Mouse (Mus musculus) limb, embryonic 14.5 days (tissue): ENCODE results near the gene Pofut2. TPM values are rescaled to one million over a fixed set of nuclear protein-coding genes. Genes with fewer than 3 reads are reported as not detected.

Experiments
- ATAC-seq: fragments of 200-750 bp; cut with Nextera tagmentation; 2 replicates; pipeline ENCODE4 v1.8.0; 2017; ENCODE audit warnings: low read depth, moderate number of reproducible peaks, moderate TSS enrichment; ENCODE audit not compliant: low FRiP score
- DNase-seq: peaks from one replicate; pipeline ENCODE4 v3.0.0-alpha.2; 2015; ENCODE audit warnings: low spot score
- H3K27ac ChIP-seq: fragments of 300-500 bp; sonication (generic); replicated peaks from 2 replicates; pipeline ENCODE4 v1.5.1; 2014; ENCODE audit warnings: low read depth, mild to moderate bottlenecking, low read length, moderate library complexity, mixed read lengths
- H3K27me3 ChIP-seq: fragments of 300-500 bp; sonication (generic); 2 replicates; pipeline ENCODE4 v1.6.1; 2014; ENCODE audit warnings: low read length, mixed read lengths; ENCODE audit not compliant: control insufficient read depth, insufficient read depth
- H3K36me3 ChIP-seq: fragments of 300-500 bp; sonication (generic); 2 replicates; pipeline ENCODE4 v1.6.1; 2014; ENCODE audit warnings: mild to moderate bottlenecking, low read length, moderate library complexity, mixed read lengths; ENCODE audit not compliant: control insufficient read depth, insufficient read depth
- H3K4me1 ChIP-seq: fragments of 300-500 bp; sonication (generic); 2 replicates; pipeline ENCODE4 v1.6.1; 2014; ENCODE audit warnings: antibody characterized with exemption, low read length, mixed read lengths; ENCODE audit not compliant: control insufficient read depth, insufficient read depth
- H3K4me2 ChIP-seq: fragments of 300-500 bp; sonication (generic); replicated peaks from 2 replicates; pipeline ENCODE4 v1.6.1; 2014; ENCODE audit warnings: low read depth, mild to moderate bottlenecking, low read length, moderate library complexity; ENCODE audit not compliant: severe bottlenecking
- H3K4me3 ChIP-seq: fragments of 300-500 bp; sonication (generic); replicated peaks from 2 replicates; pipeline ENCODE4 v1.5.1; 2014; ENCODE audit warnings: low read length
- H3K9ac ChIP-seq: fragments of 300-500 bp; sonication (generic); 2 replicates; pipeline ENCODE4 v1.6.1; 2014; ENCODE audit warnings: mild to moderate bottlenecking, low read depth, low read length, moderate library complexity; ENCODE audit not compliant: severe bottlenecking
- H3K9me3 ChIP-seq: fragments of 300-500 bp; sonication (generic); 2 replicates; pipeline ENCODE4 v1.6.1; 2016; ENCODE audit warnings: low read length; ENCODE audit not compliant: control insufficient read depth
- POLR2A ChIP-seq: fragments of 200-500 bp; IDR thresholded peaks from 2 replicates; pipeline ENCODE4 v1.8.0; 2012; ENCODE audit warnings: inconsistent platforms, mild to moderate bottlenecking, moderate library complexity, borderline replicate concordance; ENCODE audit not compliant: insufficient read depth, insufficient read length; ENCODE audit errors: extremely low read depth
- WGBS: fragments of 180-500 bp; shearing (Covaris S2); extraction: QIAGEN DNeasy Blood & Tissue Kit; methylation state at CpG from one replicate; pipeline ENCODE4 v1.1.7; 2014; 5-methylcytosine and 5-hydroxymethylcytosine counted together
- polyA plus RNA-seq, 2 experiments: library from polyadenylated mRNA; depleted of rRNA in 1 of 2; stranded (reverse) in 1 of 2; unstranded in 1 of 2; fragments of >200 nt; fragmentation: Nextera tagmentation in 1 of 2; extraction: Ambion mirVana in 1 of 2; gene quantifications; 2 replicates each; pipeline versions ENCODE4 v1.2.1 to v1.2.3; 2012 to 2014

Gene Pofut2
- polyA plus RNA-seq, 2 experiments: 147 to 167 TPM

DNA sequence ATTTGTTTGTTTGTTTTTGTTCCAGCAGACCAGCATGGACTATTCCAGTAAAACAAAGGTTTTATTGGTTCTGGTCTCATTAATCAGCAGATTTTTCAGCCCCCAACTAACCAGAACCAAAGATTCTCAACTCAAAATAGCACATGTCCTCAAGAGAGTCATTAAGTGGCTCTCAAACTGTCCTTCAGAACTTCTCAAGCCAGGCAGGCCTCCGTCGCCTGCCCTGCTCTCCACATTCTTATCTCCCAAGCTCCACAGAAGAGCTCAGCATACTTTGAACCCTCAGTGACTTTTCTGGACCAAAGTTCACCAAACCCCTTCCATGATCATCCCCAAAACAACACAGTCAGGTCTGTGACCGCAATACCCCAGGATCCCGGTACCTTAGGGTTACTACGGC lies 45.5 kb upstream of the Pofut2 start:
- TF ChIP-seq POLR2A: no peak
- DNase-seq (no peak), ATAC-seq (no peak)
- H3K9ac ChIP-seq: no peak overlapping the region
- no peak overlapping the region for H3K27ac ChIP-seq
- no peaks in the 10 kb centered on the region for H3K36me3 ChIP-seq
- no peaks in the 10 kb centered on the region for H3K27me3 ChIP-seq
- H3K4me3 ChIP-seq: no peak overlapping the region
- 92% methylated on average over 5 of the region's 5 CpGs for WGBS
- no peak overlapping the region for H3K4me2 ChIP-seq
- no peaks in the 10 kb centered on the region for H3K9me3 ChIP-seq
- peaks cover 14% of the 10 kb centered on the region; the same call in 1 of the 2 replicates for H3K4me1 ChIP-seq

DNA sequence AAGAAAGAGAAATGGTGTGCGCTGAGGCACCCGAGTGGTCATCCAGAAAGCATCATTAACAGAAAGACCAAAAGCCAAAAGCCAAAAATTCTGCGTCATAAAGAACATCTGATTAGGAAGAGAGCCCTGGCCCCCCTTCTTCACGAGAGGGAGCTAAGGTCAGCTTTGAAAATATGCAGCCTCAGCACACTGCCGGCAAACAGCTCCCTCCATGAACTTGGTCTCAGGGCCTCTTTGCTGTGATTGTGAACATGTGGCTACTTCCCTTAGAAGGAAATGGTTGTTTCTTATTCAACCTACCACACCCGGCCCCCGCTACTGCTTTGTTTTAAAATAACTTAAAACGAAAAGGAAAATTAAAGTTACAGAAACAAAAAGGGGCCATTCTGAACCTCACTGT lies 44.4 kb upstream of the Pofut2 start:
- no peak overlapping the region for H3K4me3 ChIP-seq
- WGBS: 45% methylated on average over 8 of the region's 8 CpGs
- no peak for TF ChIP-seq POLR2A
- DNase-seq (no peak), ATAC-seq (no peak)
- H3K27ac ChIP-seq: no peak overlapping the region
- no peaks in the 10 kb centered on the region for H3K27me3 ChIP-seq
- no peak overlapping the region for H3K9ac ChIP-seq
- no peaks in the 10 kb centered on the region for H3K9me3 ChIP-seq
- H3K36me3 ChIP-seq: no peaks in the 10 kb centered on the region
- H3K4me2 ChIP-seq: no peak overlapping the region
- peaks cover 12% of the 10 kb centered on the region; the same call in 1 of the 2 replicates for H3K4me1 ChIP-seq

DNA sequence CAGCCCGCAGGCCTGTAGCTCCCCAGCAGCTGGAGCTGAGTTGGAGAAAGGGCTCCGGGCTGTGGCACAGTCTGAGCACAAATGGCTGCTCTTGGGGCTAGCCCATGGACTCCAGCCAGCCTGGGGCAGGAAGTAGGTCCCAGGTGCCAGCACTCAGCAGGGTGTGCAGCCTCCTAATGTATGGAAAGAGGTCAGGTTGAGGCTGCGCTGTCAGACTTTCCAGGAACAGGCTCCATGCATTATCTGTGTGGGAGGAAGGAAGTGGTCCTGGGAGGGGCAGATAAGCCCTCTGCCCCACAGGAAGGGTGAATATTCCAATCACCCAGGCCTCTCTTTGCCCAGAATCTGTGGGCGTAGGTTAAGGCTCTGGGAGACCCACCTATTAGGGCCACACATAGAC lies 43.4 kb upstream of the Pofut2 start:
- no peaks in the 10 kb centered on the region for H3K9me3 ChIP-seq
- no peaks in the 10 kb centered on the region for H3K27me3 ChIP-seq
- no peak overlapping the region for H3K4me3 ChIP-seq
- DNase-seq (no peak), ATAC-seq (no peak)
- no peak overlapping the region for H3K27ac ChIP-seq
- H3K4me2 ChIP-seq: no peak overlapping the region
- TF ChIP-seq POLR2A: no peak
- H3K9ac ChIP-seq: no peak overlapping the region
- no peaks in the 10 kb centered on the region for H3K36me3 ChIP-seq
- peaks cover 12% of the 10 kb centered on the region; the same call in 1 of the 2 replicates for H3K4me1 ChIP-seq
- 57% methylated on average over 4 of the region's 4 CpGs for WGBS

DNA sequence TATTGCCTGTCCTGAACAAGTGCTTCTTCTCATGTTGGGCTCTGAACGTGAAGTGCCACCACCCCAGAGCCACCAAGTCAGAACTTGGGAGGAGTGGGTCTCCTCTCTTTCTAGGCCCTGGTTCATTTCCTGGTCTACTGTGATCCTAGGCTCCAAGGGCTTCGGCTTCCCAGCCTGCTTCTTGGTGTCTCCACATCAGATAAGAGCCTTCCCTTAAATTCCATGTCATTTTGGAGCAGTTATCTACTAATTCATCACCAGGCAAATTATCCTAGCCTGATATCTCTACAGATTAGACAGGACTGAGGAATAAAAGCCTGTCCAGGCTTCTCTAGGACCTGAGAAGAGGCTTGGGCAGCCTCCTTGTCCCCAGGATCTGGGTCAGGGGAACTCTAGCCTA lies 42.7 kb upstream of the Pofut2 start:
- peaks cover 10% of the 10 kb centered on the region; the same call in 1 of the 2 replicates for H3K4me1 ChIP-seq
- WGBS: 74% methylated on average over 2 of the region's 2 CpGs
- no peaks in the 10 kb centered on the region for H3K27me3 ChIP-seq
- H3K27ac ChIP-seq: no peak overlapping the region
- no peak for DNase-seq
- no peak for TF ChIP-seq POLR2A
- no peaks in the 10 kb centered on the region for H3K9me3 ChIP-seq
- no peak overlapping the region for H3K4me2 ChIP-seq
- ATAC-seq: no peak
- no peak overlapping the region for H3K9ac ChIP-seq
- no peak overlapping the region for H3K4me3 ChIP-seq
- H3K36me3 ChIP-seq: no peaks in the 10 kb centered on the region

DNA sequence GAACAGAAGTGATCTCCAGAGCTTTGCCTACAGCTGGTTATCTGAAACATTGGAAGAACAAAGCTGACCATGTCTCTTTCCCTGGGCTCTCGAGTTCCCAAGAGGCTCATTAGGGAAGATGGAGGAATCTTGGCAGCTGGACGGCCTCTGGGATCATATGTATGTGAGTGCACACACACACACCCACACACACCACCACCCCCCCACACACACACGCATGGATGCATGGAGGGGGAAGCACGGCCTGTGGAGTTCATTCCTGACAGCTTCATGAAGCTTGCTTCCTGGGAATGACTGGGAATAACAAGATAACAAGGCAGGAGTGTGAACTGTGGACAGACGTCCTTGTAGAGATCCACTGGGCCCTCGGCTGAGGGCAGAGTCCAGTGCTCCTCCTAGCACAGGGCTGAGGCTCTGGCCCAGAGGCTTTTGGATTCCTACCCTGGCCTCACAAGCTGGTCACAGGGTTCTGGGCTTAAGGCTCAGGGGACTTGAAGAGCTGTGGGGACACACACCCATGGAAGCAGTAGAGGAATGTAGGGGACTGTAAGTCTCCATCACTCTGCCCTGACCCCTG lies 41.8 kb upstream of the Pofut2 start:
- Histone ChIP-seq H3K4me3 (no peak overlapping the region), H3K4me1 (peaks cover 8% of the 10 kb centered on the region; the same call in 1 of the 2 replicates), H3K27me3 (no peaks in the 10 kb centered on the region), H3K9ac (no peak overlapping the region), H3K4me2 (no peak overlapping the region), H3K9me3 (no peaks in the 10 kb centered on the region), H3K36me3 (no peaks in the 10 kb centered on the region), H3K27ac (no peak overlapping the region)
- no peak for DNase-seq
- WGBS: 69% methylated on average over 6 of the region's 6 CpGs
- TF ChIP-seq POLR2A: no peak
- ATAC-seq: no peak
